Mouse (Mus musculus): ENCODE data around the gene Letm1.

- no peak for TF ChIP-seq CTCF (IDR thresholded peaks at IDR 0.05; ENCODE audit: extremely low read depth, insufficient read depth, insufficient read length, insufficient replicate concordance)
- no peak for TF ChIP-seq POLR2A (IDR thresholded peaks at IDR 0.05; ENCODE audit: low read depth, low read length)
These were observed 60.2 kb downstream of the Letm1 start for GRCm38 (mm10) chr5:33722266-33723018.

Measured in spleen, adult 2 months (tissue).